Mouse (Mus musculus) olfactory bulb, adult 2 months (tissue): ENCODE measurements around the gene Sox18. TPM values are rescaled to one million over a fixed set of nuclear protein-coding genes. Genes with fewer than 3 reads are reported as not detected.

Experiments
- H3K27ac ChIP-seq: fragments of 200-500 bp; 2 replicates; pipeline ENCODE4 v1.5.1; 2012; ENCODE audit warnings: low read depth, low read length; ENCODE audit not compliant: insufficient read depth
- H3K4me1 ChIP-seq: fragments of 200-500 bp; 2 replicates; pipeline ENCODE4 v1.6.1; 2012; ENCODE audit warnings: low read length; ENCODE audit not compliant: control insufficient read depth, insufficient read depth
- H3K4me3 ChIP-seq: fragments of 200-500 bp; 2 replicates; pipeline ENCODE4 v1.5.1; 2012; ENCODE audit warnings: mild to moderate bottlenecking, low read depth, low read length, moderate library complexity; ENCODE audit not compliant: insufficient read depth
- CTCF ChIP-seq: fragments of 200-500 bp; IDR thresholded peaks from 2 replicates; pipeline ENCODE4 v1.5.1; 2012; ENCODE audit warnings: low read depth, mild to moderate bottlenecking, low read length, moderate library complexity; ENCODE audit not compliant: insufficient read depth
- POLR2A ChIP-seq: fragments of 200-500 bp; IDR thresholded peaks from 2 replicates; pipeline ENCODE4 v1.6.1; 2012; ENCODE audit warnings: mild to moderate bottlenecking, low read depth, low read length, moderate library complexity; ENCODE audit not compliant: insufficient read depth
- WGBS: fragments of 180-500 bp; shearing (Covaris S2); methylation state at CpG from one replicate; pipeline ENCODE4 v1.1.7; 2018; 5-methylcytosine and 5-hydroxymethylcytosine counted together
- polyA plus RNA-seq: library from polyadenylated mRNA; stranded (reverse); fragments of >200 nt; gene quantifications from 2 replicates; pipeline ENCODE4 v1.2.4, GENCODE M21; 2012; ENCODE audit warnings: low replicate concordance; ENCODE audit not compliant: missing spikeins, insufficient read depth, insufficient read length

Sox18 gene
- polyA plus RNA-seq, 1 experiment: not detected

DNA sequence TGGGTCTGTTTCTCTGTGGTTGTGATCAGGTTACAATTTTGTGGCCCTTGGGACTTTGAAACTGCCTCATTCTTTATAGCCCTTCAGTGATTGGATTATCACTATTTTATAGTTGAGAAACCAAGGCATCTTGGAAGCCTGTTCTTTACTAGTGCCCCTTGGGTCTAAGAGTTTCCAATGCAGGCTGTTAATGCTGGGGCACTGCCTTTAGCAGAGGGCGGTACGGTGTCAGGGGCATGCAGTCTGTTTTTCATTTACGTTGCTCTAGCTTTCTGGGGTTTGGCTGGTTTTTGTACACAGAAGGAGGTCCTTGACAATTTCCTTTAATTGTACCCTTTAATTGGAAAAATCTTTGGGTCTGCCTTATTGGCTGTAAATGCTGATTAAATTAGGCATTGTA is 25.8 kb downstream of the Sox18 start:
- Histone ChIP-seq H3K4me3 (no peak overlapping the region), H3K27ac (no peak overlapping the region), H3K4me1 (no peaks in the 10 kb centered on the region)
- TF ChIP-seq POLR2A (no peak), CTCF (no peak)
- WGBS: 35% methylated on average over 3 of the region's 3 CpGs

DNA sequence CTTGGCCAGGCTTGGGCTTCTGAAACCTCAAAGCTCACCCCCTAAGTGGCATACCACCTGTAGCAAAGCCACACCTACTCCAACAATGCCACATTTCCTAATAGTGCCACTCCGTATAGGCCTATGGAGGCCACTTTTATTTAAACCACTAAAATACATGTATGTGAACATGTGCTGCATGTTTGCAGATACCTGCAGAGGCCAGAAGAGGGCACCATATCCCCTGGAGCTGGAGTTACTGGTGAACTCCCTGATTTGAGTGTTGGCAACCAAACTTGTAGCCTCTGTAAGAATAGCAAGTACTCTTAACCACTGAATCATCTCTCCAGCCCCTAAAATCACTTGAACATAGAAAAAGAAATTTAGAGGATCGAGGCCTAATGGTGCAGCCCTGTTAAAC is 27.1 kb downstream of the Sox18 start:
- WGBS: 92% methylated on average over 2 of the region's 2 CpGs
- TF ChIP-seq POLR2A (no peak), CTCF (no peak)
- no peaks in the 10 kb centered on the region for H3K4me1 ChIP-seq
- no peak overlapping the region for H3K27ac ChIP-seq
- H3K4me3 ChIP-seq: no peak overlapping the region

DNA sequence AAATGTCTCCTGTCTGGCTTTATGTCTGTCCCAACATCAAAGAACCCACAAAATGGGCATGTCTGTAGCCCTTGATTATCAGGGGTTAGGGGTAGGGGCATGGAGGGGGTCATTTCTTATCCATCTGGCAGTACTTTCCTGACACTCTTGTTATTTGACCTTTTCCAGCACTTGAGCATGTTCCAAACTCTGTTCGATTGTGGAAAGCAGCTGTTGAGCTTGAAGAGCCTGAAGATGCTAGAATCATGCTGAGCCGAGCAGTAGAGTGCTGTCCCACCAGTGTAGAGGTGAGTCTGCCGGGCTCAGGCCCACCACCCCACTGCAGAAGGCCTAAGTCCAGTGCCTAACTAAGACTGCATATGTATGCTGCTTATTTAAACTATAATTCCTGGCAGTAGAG is 35.6 kb downstream of the Sox18 start:
- H3K4me1 ChIP-seq: no peaks in the 10 kb centered on the region
- WGBS: 85% methylated on average over 3 of the region's 3 CpGs
- no peak overlapping the region for H3K4me3 ChIP-seq
- no peak for TF ChIP-seq CTCF
- no peak for TF ChIP-seq POLR2A
- no peak overlapping the region for H3K27ac ChIP-seq

DNA sequence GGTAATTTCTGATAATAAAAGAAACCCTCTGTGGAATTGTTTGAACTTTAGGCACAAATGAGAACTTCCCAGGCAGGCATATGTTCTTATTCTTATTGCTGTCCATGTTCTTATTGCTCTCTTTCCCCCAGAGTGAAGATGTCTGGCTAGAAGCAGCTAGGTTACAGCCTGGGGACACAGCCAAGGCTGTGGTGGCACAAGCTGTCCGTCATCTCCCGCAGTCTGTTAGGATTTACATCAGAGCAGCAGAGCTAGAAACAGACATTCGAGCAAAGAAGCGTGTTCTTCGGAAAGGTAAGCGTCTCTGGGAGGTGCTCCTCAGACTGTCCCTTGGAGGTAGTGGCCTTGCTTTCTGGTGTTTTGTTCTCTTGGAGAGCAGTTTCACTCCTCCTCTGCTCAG is 38.8 kb downstream of the Sox18 start:
- 93% methylated on average over 6 of the region's 6 CpGs for WGBS
- no peaks in the 10 kb centered on the region for H3K4me1 ChIP-seq
- no peak overlapping the region for H3K27ac ChIP-seq
- H3K4me3 ChIP-seq: no peak overlapping the region
- TF ChIP-seq CTCF: no peak
- TF ChIP-seq POLR2A: no peak

DNA sequence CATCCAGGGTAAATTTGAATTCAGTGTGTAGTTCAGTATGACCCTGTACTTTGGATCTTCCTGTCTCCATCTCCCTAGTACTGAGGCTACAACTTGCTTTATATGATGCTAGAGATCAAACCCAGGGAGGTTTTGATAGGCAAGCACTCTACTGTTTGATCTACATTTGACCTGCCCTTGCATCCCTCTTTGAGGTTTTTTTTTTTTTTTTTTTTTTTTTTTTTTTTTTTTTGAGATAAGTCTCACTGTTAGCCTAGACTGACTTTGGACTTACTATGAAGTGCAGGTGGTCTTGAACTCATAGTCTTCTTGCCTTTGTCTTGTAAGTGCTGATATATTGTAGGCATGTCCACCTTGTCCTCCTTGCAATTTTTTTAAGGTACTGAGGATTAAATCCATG is 43.0 kb downstream of the Sox18 start:
- TF ChIP-seq POLR2A: no peak
- TF ChIP-seq CTCF: no peak
- no peaks in the 10 kb centered on the region for H3K4me1 ChIP-seq
- H3K4me3 ChIP-seq: no peak overlapping the region

GRCm38 (mm10) chr2:181623401-181623800 is 48.0 kb downstream of the Sox18 start:
- Histone ChIP-seq H3K27ac (no peak overlapping the region), H3K4me1 (no peaks in the 10 kb centered on the region), H3K4me3 (no peak overlapping the region)
- TF ChIP-seq POLR2A (no peak), CTCF (no peak)

More for the DNA sequence above, 43.0 kb downstream of the Sox18 start:
- H3K27ac ChIP-seq: no peak overlapping the region

Other genes with a start within 250 kb of the Sox18 start
- not detected in 2 replicates for gene Zbtb46, start 212.2 kb downstream of the Sox18 start, polyA plus RNA-seq
- gene Abhd16b, start 178.4 kb downstream of the Sox18 start, polyA plus RNA-seq: not detected in 2 replicates
- gene Tpd52l2, start 174.5 kb downstream of the Sox18 start, polyA plus RNA-seq: 317 TPM in 1 of 2 replicates, not detected in the other
- gene Dnajc5, start 151.2 kb downstream of the Sox18 start, polyA plus RNA-seq: 347 and 447 TPM in 2 replicates
- gene Uckl1, start 86.7 kb downstream of the Sox18 start, polyA plus RNA-seq: not detected in 2 replicates
- not detected in 2 replicates for gene Prpf6, start 79.8 kb downstream of the Sox18 start, polyA plus RNA-seq
- not detected in 2 replicates for gene Zfp512b, start 78.8 kb downstream of the Sox18 start, polyA plus RNA-seq
- not detected in 2 replicates for gene Samd10, start 72.4 kb downstream of the Sox18 start, polyA plus RNA-seq
- gene Gm29797, start 14.6 kb downstream of the Sox18 start, polyA plus RNA-seq: not detected in 2 replicates
- gene Tcea2, start 8.7 kb upstream of the Sox18 start, polyA plus RNA-seq: not detected in 2 replicates
- gene Rgs19, start 22.3 kb upstream of the Sox18 start, polyA plus RNA-seq: not detected in 2 replicates
- gene Lkaaear1, start 26.8 kb upstream of the Sox18 start, polyA plus RNA-seq: not detected in 2 replicates
- not detected in 2 replicates for gene Oprl1, start 43.4 kb upstream of the Sox18 start, polyA plus RNA-seq
- gene Myt1, start 91.7 kb upstream of the Sox18 start, polyA plus RNA-seq: not detected in 2 replicates
- 289 TPM in 1 of 2 replicates, not detected in the other for gene Pcmtd2, start 166.2 kb upstream of the Sox18 start, polyA plus RNA-seq
- gene Polr3k, start 192.7 kb upstream of the Sox18 start, polyA plus RNA-seq: not detected in 2 replicates